Mouse (Mus musculus): Measurements from ENCODE around the gene Rps11.

DNA sequence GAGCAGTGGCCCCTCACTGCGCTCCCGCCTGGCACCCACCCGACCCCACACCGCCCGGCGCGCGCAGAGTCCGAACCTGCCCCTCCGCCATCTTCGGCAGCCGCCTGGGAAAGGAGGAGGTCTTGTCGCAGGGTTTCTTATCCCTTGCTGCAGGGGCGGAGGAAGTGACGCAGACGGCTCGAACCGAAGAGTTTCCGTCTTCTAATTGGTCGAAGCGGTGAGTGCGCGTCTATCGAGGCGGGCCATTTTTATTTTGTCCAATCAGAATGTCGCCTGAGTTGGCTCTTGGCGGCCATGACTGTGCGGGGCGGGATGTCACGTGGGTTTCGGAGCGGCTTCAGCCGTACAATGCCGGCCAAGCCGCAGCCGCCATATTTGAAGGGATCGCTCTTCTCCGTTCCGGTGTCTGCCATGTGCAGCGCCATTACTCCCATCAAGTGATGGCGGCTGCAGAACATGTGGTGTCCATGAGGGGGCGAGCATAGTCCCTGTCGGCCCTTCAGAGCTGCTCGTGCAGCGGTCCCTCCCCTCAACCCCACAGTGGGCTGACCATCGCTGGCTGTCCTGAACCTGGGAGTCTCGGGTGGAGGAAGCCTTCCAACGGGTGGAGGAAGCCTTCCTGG is 4.5 kb upstream of the Rps11 start, which contains the start of gene Rpl13a:
- TF ChIP-seq POLR2A (IDR thresholded peaks at IDR 0.05; ENCODE audit: insufficient read length, low read depth) (peak; percentile 92), POLR2AphosphoS2 (IDR thresholded peaks at IDR 0.05; ENCODE audit: insufficient read length, low read depth) (peak; percentile 90), CEBPB (IDR thresholded peaks at IDR 0.05; ENCODE audit: insufficient read depth, poor library complexity, severe bottlenecking) (no peak), TCF12 (IDR thresholded peaks at IDR 0.05; ENCODE audit: insufficient read depth, poor library complexity, severe bottlenecking) (no peak), MAX (IDR thresholded peaks at IDR 0.05; ENCODE audit: low read depth) (peak; percentile 79), E2F4 (IDR thresholded peaks at IDR 0.05; ENCODE audit: insufficient read depth) (no peak), MYOG (IDR thresholded peaks at IDR 0.05; ENCODE audit: control insufficient read depth in 1 of 3, insufficient read depth in 1 of 3, insufficient read length in 2 of 3, low read depth in 2 of 3) (peak in 1 of 3 experiments; percentile 59)

Measured in myocyte (in vitro differentiated cells).